Mouse (Mus musculus) ovary, postnatal 36 days (tissue): ENCODE results near the gene Gm20518.

Experiments
- DNase-seq: peaks from one replicate; pipeline ENCODE4 v3.0.0; 2022; ENCODE audit warnings: low spot score, mixed read lengths

Gm20518 gene

DNA sequence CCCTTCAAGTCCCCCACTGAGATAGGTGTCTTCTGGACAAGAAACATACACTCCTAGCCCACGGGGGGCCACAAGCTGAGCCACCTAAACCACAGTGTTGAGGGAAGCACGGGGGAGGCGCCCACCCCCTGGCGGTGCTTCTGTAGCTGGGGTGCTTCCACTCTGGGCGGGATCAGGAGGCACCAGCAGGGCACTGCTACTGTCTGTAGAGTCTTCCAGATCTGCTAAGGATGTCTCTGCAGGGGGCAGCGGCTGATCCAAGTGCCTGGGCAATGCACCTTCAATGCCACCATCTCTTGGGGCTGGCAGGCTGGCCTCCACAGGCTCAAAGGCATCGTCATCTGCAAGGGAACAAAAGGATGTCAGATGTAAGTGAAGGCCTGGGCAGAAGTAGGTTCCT lies 49.0 kb downstream of the Gm20518 start:
- DNase-seq = no peak

DNA sequence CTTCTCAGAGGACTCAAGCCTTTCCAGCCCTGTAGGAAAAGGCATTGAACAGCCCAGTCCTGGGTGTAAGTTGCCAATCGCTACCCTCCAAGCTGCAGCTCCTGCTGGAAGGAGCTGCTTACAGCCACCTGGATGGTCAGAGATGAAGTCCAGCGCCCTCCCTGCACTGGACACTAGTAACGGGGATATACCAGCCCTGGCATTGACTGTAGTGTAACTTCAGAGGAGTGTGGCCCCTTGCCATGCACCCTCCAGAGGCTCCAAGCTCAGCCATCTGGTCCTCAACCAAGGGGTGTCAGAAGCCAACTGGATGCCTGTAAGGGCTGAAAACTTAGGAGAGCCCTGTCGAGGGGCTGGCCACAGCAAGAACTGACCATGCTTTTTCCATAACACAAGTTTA lies 51.5 kb downstream of the Gm20518 start:
- no peak for DNase-seq

DNA sequence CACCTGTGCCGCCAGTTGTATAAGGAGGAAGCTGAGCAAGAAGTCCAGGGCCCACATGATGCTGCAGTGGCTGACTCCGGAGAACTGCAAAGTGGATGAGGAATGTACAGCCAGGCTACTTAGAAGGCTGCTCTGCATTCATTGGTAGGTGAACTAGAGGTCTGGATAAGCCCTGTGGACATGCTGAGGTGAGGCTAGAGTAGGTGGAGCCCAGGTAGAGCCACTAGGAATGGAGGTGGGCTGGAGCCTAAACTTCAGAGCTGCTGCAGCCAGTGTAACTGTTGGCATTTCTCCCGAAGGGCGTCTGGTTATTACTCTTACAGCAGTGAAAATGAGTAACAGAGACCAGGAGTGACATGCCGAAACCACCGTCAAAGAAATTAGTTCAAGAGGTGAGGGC lies 53.4 kb downstream of the Gm20518 start, which contains the start of gene Car15:
Gene Car15 (minus strand): TSS at position 314 of the 400 bp plus-strand sequence.
- DNase-seq = no peak

DNA sequence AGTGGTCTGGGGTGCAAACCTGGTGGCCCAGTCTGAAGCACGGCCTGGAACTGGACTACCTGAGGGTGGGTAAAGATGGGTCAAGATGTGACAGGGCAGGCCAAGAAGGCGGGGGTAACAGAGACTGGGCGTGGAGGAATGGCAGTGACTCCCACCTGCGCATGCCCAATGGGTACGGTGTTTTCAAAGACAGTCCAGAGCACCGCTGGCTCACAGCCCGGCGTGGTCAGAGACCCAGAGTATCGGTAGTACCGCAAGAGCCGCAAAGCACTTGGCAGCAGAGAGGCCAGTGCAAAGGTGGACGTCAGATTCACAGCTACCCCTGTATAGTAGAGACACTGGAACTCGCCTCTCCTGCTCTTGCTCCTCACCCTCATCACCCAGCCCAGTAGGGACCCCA lies 56.0 kb downstream of the Gm20518 start:
- DNase-seq = no peak

DNA sequence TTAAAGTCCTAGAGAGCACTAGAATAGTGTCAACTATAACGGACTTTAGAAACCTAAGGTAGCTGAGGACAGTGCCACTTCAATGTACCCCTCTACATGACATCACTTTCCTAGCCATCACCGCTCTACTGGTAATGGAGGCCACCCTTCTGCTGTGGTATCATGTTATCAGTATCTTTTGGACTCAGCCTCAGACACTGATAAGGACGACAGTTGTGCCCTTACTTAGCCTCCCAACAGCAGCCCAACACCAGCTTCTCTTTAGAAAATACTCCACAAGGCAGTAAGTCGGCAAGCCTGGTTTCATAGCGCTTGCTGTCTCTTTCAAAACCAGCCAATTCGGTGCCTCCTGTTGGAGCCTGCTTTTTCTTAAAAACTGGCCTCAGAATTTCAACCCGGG lies 56.9 kb downstream of the Gm20518 start:
- DNase-seq = no peak

DNA sequence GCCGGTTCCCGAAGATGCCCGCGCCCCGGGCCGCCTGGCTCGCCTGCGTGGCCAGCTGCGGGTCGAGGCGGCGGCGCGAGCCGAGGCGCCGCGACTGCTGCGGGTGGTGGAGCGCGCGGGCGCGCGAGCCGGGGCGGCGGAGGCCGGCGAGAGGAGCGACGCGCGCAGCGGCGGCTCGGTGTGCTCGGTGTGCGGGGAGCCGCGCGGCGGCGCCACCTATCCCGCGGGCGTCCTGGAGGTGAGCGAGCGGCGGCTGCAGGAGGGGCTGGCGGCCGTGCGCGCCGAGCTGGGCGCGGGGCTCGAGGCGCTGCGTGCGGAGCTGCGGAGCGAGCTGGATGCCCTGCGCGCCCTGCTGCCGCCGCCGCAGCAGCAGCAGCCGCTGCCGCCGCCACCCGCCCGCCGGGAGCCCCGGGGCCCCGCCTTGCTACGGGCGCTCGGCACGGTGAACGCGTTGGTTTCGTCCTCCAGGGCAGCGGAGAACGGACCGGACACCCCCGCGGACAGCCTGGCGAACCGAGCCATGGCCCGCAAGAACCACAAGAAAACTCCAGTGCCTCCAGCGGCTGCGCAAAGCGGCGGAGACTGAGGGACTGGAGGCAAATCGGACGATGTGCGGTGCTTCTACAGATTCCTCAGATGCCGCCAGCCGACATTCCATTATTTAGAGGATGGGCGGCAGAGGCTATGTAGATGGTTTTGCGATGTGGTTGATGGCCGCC lies 57.6 kb downstream of the Gm20518 start:
- DNase-seq = peak; percentile 48

DNA sequence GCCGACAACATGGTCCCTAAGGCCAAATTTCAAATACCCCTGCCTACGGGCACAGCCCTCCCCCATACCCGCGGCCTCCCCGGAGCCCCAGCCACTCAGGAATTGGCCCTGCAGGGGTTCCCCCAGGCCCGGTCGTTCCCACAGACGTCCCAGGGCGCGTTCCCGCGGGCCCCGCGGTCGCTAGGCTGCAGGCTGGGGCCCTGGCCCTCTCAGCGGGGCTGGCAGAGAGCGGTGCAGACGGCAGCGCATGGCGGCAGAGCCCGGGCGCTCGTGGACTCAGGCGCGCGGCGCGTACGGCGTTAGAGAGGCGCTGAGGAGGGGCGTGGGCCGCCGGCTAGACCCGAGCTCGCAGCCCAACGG lies 58.2 kb downstream of the Gm20518 start:
- peak; percentile 41 for DNase-seq

DNA sequence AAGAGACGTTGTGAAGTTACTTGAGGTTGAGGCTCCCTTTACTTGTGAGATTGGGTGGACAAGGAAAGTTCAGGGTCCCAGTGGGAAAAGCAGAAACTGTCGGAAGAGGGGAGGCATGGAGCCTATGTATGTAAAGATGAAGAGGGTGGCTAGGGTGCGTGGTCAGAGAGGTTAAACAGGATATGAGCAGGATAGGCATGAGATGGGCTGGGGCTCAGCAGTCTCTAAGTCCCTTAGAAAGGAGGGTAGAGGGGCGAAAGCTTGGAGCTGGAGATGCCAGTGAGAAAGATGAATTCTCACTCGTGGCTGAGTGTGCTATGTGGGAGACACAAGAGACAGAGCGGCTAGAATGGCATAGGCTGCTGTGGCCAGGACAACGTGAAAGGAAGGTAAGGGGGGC lies 58.6 kb downstream of the Gm20518 start, which contains the start of gene B830017H08Rik:
Gene B830017H08Rik (plus strand): TSS at position 301 of the 400 bp plus-strand sequence.
- DNase-seq = no peak

DNA sequence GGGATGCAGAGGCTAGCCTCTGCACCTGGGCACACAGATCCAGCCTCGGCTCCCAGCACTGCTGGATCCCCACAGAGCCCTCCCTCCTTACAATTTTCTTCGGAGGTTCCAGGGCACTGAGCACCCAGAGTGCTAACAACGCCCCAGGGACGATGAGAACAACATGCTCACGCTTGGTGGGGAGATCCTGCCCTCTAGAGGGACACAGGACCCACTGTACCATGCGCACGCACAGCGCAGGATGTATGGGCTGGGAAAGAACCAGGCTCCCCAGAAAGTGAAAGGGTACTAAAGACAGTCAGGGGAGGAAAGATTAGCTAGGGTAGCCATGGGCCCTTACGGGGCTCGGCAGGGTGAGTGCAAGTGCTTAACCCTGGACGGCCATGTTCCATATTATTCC lies 59.7 kb downstream of the Gm20518 start:
- no peak for DNase-seq

DNA sequence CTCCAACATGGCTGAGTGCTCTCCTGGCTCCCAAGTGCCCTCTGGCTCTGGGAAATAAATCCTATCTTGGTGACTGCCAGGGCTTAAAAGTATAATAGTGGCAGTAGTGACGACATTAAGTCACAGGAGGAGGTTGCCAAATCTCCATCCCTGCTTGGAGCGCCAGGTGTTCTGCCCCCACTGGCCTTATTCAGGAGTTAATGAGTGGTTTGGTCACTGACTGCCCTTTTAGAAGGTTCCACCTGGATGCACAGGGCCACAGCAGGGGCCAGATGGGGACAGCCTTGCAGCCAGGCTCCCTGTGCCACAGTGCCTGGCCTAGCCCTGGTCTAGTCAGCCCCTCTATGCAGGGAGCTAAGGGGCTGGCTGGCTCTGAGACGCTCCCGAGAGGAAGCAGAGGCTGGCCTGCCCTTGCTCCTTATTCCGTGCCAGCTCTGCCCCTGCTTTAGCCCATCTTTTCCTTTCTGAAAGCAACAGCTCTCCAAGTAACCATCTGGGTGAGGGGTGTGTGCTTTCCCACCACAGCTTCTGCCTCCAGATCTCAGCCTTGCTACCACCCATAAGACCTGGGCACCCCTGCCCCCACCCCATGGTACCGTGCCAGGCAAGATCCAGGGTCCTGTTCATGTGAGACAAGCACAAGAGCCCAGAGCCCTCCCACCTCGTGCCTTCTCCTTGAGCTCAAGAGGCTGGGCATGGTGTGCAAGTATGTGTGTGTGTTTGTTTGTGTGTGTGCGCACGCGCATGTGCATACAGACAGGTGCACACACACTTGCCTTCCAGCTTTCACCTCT lies 60.9 kb downstream of the Gm20518 start:
- DNase-seq = no peak

DNA sequence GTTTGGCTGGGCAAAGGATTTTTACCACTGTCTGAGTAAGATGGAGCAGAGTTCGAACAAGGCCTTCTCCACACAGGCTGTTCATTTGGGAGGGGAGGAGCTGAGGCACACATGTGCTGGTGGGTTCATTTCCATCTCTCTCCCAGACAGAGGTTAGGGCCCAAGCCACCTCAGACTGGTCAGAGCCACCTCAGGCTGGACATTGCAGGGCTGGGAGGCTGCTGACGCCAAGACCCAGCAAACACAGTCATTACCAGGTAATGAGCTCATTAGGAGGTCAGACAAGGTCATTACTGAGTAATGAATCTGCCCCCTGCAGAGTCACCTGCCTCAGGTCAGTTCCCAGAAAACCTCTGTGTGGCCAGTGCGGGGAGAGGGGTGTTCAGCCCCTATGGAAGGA lies 62.6 kb downstream of the Gm20518 start:
- no peak for DNase-seq

DNA sequence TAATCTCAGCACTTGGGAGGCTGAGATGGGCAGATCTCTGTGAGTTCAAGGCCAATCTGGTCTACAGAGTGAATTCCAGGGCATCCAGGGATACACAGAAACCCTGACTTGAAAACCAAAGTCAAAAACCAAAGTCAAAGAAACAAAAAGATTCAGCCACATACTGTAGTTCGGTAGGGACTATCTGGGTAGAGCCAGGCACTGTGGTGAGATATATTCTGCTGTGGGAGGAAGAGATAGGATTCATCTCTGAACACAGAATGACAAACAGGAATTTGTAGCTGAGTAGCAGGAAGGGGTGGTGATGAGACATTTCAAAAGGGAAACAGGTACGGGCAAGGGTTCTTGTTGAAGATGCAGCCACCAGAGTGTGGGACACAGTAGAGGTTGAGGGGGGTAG lies 63.2 kb downstream of the Gm20518 start:
- no peak for DNase-seq

DNA sequence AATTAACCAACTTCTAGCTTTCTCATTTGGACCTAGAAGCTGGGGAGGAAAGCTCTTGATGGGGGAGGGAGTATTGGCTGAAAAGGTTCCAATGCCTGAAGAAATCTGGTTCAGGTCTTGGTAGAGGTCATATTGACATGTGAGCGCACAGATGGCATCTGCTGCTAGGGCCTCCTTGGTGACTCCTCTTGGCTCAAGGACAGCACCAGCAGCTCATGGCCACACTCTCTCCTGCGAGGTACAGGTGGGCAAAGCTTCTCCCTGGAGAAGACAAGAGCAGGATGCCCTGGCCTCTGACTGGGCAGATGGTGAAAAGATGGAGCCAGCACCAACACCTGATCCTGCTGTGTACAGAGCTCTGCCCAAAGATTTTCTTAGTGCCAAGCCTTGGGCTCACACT lies 65.0 kb downstream of the Gm20518 start:
- no peak for DNase-seq

DNA sequence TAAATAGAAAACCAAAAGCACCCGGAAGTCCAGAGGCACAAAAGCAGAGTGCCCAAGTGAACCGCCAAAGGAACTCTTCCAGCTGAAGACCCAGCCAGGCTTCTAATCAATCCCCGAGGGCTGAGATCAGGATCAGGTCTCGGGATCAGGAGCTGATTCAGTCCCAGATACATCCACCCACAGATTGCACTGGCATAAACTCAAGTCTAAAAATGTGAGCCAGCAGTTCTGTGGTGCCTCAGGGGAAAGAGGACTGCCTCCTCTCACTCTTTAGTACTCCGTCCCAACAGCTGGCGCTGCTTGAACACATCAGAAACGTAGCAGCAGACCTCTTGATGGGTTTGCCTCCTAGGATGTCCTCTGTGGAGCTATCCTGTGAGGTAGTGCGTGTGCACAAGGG lies 74.9 kb downstream of the Gm20518 start:
- DNase-seq = no peak

DNA sequence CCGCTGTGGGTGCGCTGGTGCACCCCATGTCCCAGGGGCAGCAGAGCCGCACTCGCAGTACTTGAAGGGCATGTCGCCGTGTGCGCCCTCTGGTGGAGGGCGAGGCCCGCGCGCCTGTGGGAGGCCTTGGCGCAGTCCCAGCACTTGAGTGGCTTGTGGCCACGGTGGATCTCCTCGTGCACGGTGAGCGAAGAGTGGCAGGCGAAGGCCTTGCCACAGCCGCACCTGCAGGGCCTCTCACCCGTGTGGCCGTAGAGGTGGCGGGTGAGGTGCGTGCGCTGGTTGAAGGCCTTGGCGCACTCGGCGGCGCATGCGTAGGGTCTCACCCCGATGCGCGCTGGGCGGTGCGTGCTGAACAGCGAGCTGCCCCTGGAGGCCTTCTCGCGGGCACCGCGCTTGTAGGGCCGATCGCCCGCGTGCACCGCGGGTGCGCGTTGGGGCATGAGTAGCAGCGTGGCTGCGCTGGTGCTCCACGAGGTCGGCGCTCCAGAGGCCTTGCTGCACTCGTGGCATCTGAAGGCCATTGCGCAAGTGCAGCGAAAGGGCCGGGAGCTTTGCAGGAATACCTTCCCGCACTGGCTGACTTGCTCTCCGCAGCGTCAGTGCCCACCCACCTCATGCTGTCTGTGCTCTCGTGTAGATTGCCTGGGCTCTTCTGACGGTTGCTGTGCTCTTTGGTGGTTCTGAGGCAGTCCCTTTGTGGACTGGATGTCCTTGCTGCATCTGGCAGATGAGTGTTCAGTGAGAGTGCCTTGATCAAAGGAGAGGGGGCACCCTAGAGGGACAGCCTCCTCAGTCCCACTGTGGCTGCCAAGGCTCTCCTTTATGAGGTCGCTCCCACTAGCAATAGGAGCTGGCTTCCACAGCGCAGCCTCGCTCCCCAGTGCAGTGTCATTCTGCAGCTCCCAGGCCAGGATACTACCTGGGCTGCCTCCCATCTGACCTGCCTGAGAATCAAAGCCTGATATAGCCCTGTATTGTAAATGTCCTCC lies 75.8 kb downstream of the Gm20518 start:
- DNase-seq = peak; percentile 77

DNA sequence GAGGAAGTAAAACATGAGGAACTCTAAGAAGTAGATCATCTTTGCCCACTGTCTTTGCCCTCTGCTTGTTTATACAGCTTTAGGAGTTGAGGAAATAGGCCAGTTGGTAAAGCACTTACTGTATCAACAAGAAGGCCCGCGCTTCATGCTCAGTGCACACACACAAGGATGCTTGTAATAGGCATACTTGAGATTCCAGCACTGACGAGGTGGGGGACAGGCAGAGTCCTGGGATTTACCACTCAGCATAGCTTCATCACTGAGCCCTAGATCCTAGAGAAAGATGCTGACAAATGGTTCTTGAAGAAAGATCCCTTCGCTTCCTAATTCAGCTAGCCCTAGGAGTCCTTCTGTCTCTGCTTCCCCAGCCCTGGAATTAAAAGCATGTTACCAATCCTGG lies 78.3 kb downstream of the Gm20518 start:
- no peak for DNase-seq

DNA sequence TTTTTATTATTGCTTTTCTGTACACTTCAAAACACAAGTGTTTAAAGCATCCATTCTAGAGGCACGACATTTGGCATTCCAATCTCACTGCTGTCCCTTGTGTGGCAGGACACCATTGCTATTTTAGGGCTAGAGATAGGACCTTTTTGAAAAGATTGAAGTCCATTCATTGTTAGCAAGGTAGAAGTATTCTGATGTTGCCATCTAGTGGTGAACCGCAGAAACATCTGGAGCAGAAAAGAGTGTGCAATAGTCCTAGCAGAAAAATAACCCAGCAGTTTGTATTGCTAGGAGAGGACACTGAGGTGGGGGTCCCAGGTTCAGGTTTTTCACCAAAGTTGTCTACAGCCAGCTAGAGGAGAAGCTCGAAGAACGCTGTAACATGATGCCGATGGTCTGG lies 79.4 kb downstream of the Gm20518 start:
- no peak for DNase-seq

DNA sequence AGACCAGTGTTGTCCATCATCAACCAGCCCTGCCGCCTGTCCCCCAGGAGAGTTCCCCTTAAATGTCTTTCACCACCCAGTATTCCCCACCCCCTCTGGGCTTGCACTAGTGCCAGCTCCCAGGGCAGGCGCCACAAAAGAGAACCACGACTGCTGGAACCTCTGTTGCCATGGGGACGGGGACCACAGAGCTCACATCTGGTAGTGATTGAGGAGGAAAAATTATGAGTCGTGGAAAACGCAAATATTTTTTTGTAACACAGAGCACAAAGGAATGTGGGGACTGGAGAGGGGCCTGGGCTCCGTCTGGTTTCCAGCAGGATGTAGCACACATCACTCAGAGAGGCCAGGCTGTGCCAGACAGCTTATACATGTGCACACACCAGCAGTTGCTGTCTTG lies 81.8 kb downstream of the Gm20518 start:
- no peak for DNase-seq

DNA sequence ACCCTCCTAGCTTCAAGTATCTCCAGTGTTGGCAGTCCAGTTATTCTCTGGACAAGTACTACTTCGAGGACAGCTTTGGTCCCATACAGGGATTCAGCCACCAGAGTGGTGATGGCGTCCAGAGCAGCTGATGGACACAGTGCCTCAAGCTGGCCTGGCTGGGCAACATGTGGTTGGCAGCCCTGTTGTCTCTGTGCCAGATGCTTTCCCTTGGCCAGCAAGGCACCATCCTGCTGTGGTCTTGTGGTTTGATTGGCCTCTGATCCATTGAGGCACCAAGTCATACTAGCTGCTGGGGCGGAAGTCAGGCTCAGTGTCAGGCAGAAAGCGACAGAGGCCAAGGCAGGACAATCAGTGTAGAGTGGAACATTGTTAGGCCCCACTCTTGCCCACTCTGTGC lies 82.3 kb downstream of the Gm20518 start:
- DNase-seq = no peak

DNA sequence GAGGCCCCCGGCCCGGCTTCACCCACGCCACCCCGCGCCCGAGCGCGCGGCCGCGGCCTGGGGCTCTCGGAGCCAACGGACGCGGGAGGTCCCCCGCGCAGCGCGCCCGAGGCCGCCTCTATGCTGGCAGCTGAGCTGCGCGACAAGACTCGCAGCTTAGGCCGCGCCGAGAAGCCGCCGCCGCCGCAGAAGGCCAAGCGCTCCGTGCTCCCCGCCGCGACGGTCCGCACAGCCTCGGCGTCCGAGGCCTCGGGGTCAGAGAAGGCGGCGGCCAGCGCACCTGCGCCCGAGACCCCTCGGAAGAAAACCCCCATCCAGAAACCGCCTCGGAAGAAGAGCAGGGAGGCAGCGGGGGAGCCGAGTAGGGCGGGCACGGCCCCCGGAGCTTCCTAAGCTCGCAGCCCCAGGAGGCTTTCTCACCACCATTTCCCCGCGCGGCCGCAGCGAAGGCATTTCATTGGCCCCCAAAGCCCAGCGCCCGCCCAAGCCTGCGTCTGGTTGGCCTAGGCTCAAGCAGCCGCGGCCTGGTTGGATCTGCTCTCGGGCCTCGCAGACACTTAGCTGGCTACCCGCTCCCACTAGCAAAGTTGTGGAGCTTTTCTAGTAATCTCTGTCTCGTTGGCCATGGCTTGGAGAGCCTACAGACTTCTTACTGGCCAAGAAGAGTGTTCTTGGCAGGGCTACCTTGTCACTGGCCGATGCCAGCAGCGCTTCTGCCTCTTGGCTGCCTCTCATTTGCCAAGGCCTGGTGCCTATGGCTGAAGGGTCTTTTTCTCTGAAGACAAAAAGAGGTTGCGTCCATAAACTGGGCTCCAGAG lies 84.1 kb downstream of the Gm20518 start:
- DNase-seq = peak; percentile 84

DNA sequence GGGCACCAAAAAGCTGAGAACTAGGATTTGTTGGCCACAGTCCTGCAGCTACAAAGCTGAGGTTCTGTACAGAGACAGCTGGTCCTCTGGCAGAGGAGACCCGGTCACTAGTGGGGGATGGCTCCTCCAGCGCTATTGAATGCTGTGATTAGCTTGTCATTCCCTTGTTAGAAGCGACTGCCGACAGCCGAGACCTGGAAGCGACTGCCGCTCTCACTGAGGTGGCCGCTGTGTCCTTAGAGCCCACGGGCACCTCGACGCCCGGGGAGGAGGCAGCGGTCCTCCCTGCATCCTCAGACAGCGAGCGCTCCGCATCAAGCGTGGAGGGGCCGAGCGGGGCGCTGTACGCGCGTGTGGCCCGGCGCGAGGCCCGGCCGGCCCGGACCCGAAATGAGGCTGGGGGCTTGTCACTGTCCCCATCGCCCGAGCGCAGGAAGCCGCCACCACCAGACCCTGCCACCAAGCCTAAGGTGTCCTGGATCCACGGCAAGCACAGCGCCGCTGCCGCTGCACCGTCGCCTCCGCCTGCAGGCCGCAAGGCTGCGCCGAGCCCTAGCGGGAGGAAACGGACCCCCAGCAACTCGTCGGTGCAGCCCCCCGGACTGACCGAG lies 84.8 kb downstream of the Gm20518 start:
- DNase-seq = no peak
